Mouse (Mus musculus) intestine, embryonic 14.5 days (tissue): ENCODE results near the gene Cxcr3. TPM values are rescaled to one million over a fixed set of nuclear protein-coding genes. Genes with fewer than 3 reads are reported as not detected.

Source experiments
- ATAC-seq: fragments of 200-750 bp; cut with Nextera tagmentation; replicated peaks from 2 replicates; pipeline ENCODE4 v1.8.0; 2017; ENCODE audit warnings: low read depth, moderate number of reproducible peaks, moderate TSS enrichment, moderate library complexity; ENCODE audit not compliant: low FRiP score, low TSS enrichment
- DNase-seq: peaks from one replicate; pipeline ENCODE4 v3.0.0-alpha.2; 2018; ENCODE audit warnings: low spot score
- H3K27ac ChIP-seq: fragments of 300-500 bp; sonication (generic); 2 replicates; pipeline ENCODE4 v1.5.1; 2014; ENCODE audit warnings: low read depth, mild to moderate bottlenecking, control low read depth
- H3K27me3 ChIP-seq: fragments of 300-500 bp; sonication (generic); replicated peaks from 2 replicates; pipeline ENCODE4 v1.6.1; 2014; ENCODE audit warnings: low read length, control low read depth; ENCODE audit not compliant: control insufficient read depth, insufficient read depth
- H3K36me3 ChIP-seq: fragments of 300-500 bp; sonication (generic); 2 replicates; pipeline ENCODE4 v1.6.1; 2014; ENCODE audit warnings: low read length, control low read depth; ENCODE audit not compliant: control insufficient read depth, insufficient read depth
- H3K4me1 ChIP-seq: fragments of 300-500 bp; sonication (generic); replicated peaks from 2 replicates; pipeline ENCODE4 v1.6.1; 2014; ENCODE audit warnings: low read length, control low read depth, mixed read lengths; ENCODE audit not compliant: control insufficient read depth, insufficient read depth
- H3K4me2 ChIP-seq: fragments of 300-500 bp; sonication (generic); 2 replicates; pipeline ENCODE4 v1.6.1; 2014; ENCODE audit warnings: low read length
- H3K4me3 ChIP-seq: fragments of 300-500 bp; sonication (generic); 2 replicates; pipeline ENCODE4 v1.5.1; 2014; ENCODE audit warnings: low read depth, low read length, control low read depth, mixed read lengths
- H3K9ac ChIP-seq: fragments of 300-500 bp; sonication (generic); 2 replicates; pipeline ENCODE4 v1.6.1; 2014; ENCODE audit warnings: mild to moderate bottlenecking, low read length
- H3K9me3 ChIP-seq: fragments of 300-500 bp; sonication (generic); 2 replicates; pipeline ENCODE4 v1.6.1; 2016; ENCODE audit warnings: low read length, control low read depth; ENCODE audit not compliant: control insufficient read depth
- WGBS: fragments of 180-500 bp; shearing (Covaris S2); extraction: QIAGEN DNeasy Blood & Tissue Kit; methylation state at CpG from one replicate; pipeline ENCODE4 v1.1.7; 2014; 5-methylcytosine and 5-hydroxymethylcytosine counted together
- polyA plus RNA-seq: library from polyadenylated mRNA; unstranded; fragments of >200 nt; fragmentation: Nextera tagmentation; extraction: Ambion mirVana; gene quantifications from 2 replicates; pipeline ENCODE4 v1.2.1, GENCODE M21; 2014

The Cxcr3 gene
- polyA plus RNA-seq, 1 experiment from 2014 or later = 0.43 TPM

GRCm38 (mm10) chrX:101741064-101741433 is 7.0 kb upstream of the Cxcr3 start:
- ATAC-seq = no peak
- WGBS = 76% methylated on average over 2 of the region's 2 CpGs

GRCm38 (mm10) chrX:101740335-101741063 is 6.4 kb upstream of the Cxcr3 start:
- ATAC-seq (no peak), DNase-seq (no peak)
- Histone ChIP-seq H3K4me3 (no peak overlapping the region), H3K36me3 (no peaks in the 10 kb centered on the region), H3K27me3 (0 out of 2 replicates have a peak, but pooled peaks cover 3% of the 10 kb centered on the region), H3K4me1 (no peaks in the 10 kb centered on the region), H3K4me2 (no peak overlapping the region), H3K27ac (no peak overlapping the region), H3K9me3 (no peaks in the 10 kb centered on the region), H3K9ac (no peak overlapping the region)
- 50% methylated on average over 6 of the region's 6 CpGs for WGBS

More at GRCm38 (mm10) chrX:101741064-101741433, 7.0 kb upstream of the Cxcr3 start:
- Histone ChIP-seq H3K27ac (no peak overlapping the region), H3K9ac (no peak overlapping the region), H3K4me3 (no peak overlapping the region), H3K4me1 (no peaks in the 10 kb centered on the region), H3K9me3 (no peaks in the 10 kb centered on the region), H3K4me2 (no peak overlapping the region), H3K36me3 (no peaks in the 10 kb centered on the region), H3K27me3 (0 out of 2 replicates have a peak, but pooled peaks cover 3% of the 10 kb centered on the region)
- DNase-seq = no peak

GRCm38 (mm10) chrX:101737201-101737600 is 3.1 kb upstream of the Cxcr3 start:
- no peak for DNase-seq

GRCm38 (mm10) chrX:101734981-101735380 is 912 bp upstream of the Cxcr3 start:
- Histone ChIP-seq H3K27ac (no peak overlapping the region), H3K4me2 (no peak overlapping the region), H3K27me3 (0 out of 2 replicates have a peak, but pooled peaks cover 3% of the 10 kb centered on the region), H3K9ac (no peak overlapping the region), H3K4me3 (no peak overlapping the region), H3K4me1 (no peaks in the 10 kb centered on the region), H3K9me3 (no peaks in the 10 kb centered on the region), H3K36me3 (no peaks in the 10 kb centered on the region)
- DNase-seq = no peak
- no peak for ATAC-seq
- 60% methylated on average over 5 of the region's 5 CpGs for WGBS

More at GRCm38 (mm10) chrX:101737201-101737600, 3.1 kb upstream of the Cxcr3 start:
- Histone ChIP-seq H3K27ac (no peak overlapping the region), H3K36me3 (no peaks in the 10 kb centered on the region), H3K9ac (no peak overlapping the region), H3K9me3 (no peaks in the 10 kb centered on the region), H3K4me3 (no peak overlapping the region), H3K4me1 (no peaks in the 10 kb centered on the region), H3K4me2 (no peak overlapping the region), H3K27me3 (0 out of 2 replicates have a peak, but pooled peaks cover 3% of the 10 kb centered on the region)
- no peak for ATAC-seq

GRCm38 (mm10) chrX:101733288-101733687 is 781 bp downstream of the Cxcr3 start:
- Histone ChIP-seq H3K27me3 (0 out of 2 replicates have a peak, but pooled peaks cover 2% of the 10 kb centered on the region), H3K36me3 (no peaks in the 10 kb centered on the region), H3K9ac (no peak overlapping the region), H3K27ac (no peak overlapping the region), H3K4me1 (no peaks in the 10 kb centered on the region), H3K4me2 (no peak overlapping the region), H3K4me3 (no peak overlapping the region), H3K9me3 (no peaks in the 10 kb centered on the region)
- 70% methylated on average over 2 of the region's 3 CpGs for WGBS
- no peak for ATAC-seq
- DNase-seq = no peak

- 78% methylated on average over 12 of the region's 12 CpGs for WGBS
- DNase-seq (no peak), ATAC-seq (no peak)
These were observed 1.4 kb downstream of the Cxcr3 start for GRCm38 (mm10) chrX:101732644-101733043.

GRCm38 (mm10) chrX:101730010-101730409 is 4.1 kb downstream of the Cxcr3 start:
- H3K4me3 ChIP-seq = no peak overlapping the region
- no peak overlapping the region for H3K9ac ChIP-seq
- no peak overlapping the region for H3K4me2 ChIP-seq
- no peaks in the 10 kb centered on the region for H3K27me3 ChIP-seq
- no peaks in the 10 kb centered on the region for H3K36me3 ChIP-seq
- no peaks in the 10 kb centered on the region for H3K9me3 ChIP-seq
- no peaks in the 10 kb centered on the region for H3K4me1 ChIP-seq
- DNase-seq (no peak), ATAC-seq (no peak)
- H3K27ac ChIP-seq = no peak overlapping the region

More at GRCm38 (mm10) chrX:101732644-101733043, 1.4 kb downstream of the Cxcr3 start:
- Histone ChIP-seq H3K9me3 (no peaks in the 10 kb centered on the region), H3K9ac (no peak overlapping the region), H3K4me1 (no peaks in the 10 kb centered on the region), H3K4me2 (no peak overlapping the region), H3K36me3 (no peaks in the 10 kb centered on the region), H3K4me3 (no peak overlapping the region), H3K27me3 (no peaks in the 10 kb centered on the region), H3K27ac (no peak overlapping the region)

GRCm38 (mm10) chrX:101720401-101720800 is 13.7 kb downstream of the Cxcr3 start:
- no peaks in the 10 kb centered on the region for H3K4me1 ChIP-seq
- no peak for DNase-seq
- WGBS = 52% methylated on average over 1 of the region's 1 CpGs
- no peak for ATAC-seq
- no peaks in the 10 kb centered on the region for H3K9me3 ChIP-seq
- H3K4me3 ChIP-seq = no peak overlapping the region
- H3K4me2 ChIP-seq = no peak overlapping the region
- H3K27ac ChIP-seq = no peak overlapping the region
- H3K36me3 ChIP-seq = no peaks in the 10 kb centered on the region
- no peak overlapping the region for H3K9ac ChIP-seq
- no peaks in the 10 kb centered on the region for H3K27me3 ChIP-seq

- H3K4me3 ChIP-seq = no peak overlapping the region
- H3K27me3 ChIP-seq = 0 out of 2 replicates have a peak, but pooled peaks cover 4% of the 10 kb centered on the region
- H3K27ac ChIP-seq = no peak overlapping the region
- no peaks in the 10 kb centered on the region for H3K36me3 ChIP-seq
- WGBS = 85% methylated on average over 7 of the region's 7 CpGs
- no peaks in the 10 kb centered on the region for H3K4me1 ChIP-seq
- DNase-seq (no peak), ATAC-seq (no peak)
- no peak overlapping the region for H3K4me2 ChIP-seq
- no peaks in the 10 kb centered on the region for H3K9me3 ChIP-seq
- no peak overlapping the region for H3K9ac ChIP-seq
These were observed 29.0 kb downstream of the Cxcr3 start for GRCm38 (mm10) chrX:101705111-101705510.
